ENCODE assay signal across 9 mouse cellular contexts in genomic region chr3:131137119-131137781, GRCm38 (mm10). TPM values are rescaled to one million over a fixed set of nuclear protein-coding genes. Genes with fewer than 3 reads are reported as not detected.
DNase-seq lines count a peak whose midpoint lies in the region; ATAC-seq and TF ChIP-seq lines count a peak whose summit lies in the region.
"Had no signal": no experiment of that assay in that cellular context is flagged by ENCODE, and none has a peak within 500 bp of the region (broad histone marks: within the 10 kb centered on the region; RNA-seq: fewer than 3 reads in every experiment).

No protein-coding gene starts in this region.

- H3K4me3 ChIP-seq in kidney, postnatal 0 days (replicated peaks; ENCODE audit: low read depth, low read length): no peak overlapping the region
- no peak overlapping the region for H3K4me3 ChIP-seq in embryonic facial prominence, embryonic 11.5 days (ENCODE audit: low read depth, low read length)
- H3K4me3 ChIP-seq in hindbrain, postnatal 0 days (ENCODE audit: low read length): peak overlapping the region; percentile 10; the same call in 1 of the 2 replicates
- H3K4me3 ChIP-seq in neural tube, embryonic 13.5 days: no peak overlapping the region
- H3K4me3 ChIP-seq in liver, embryonic 11.5 days (ENCODE audit: low read depth, low read length): no peak overlapping the region
- H3K4me3 ChIP-seq: stomach, embryonic 15.5 days had no signal

- H3K27ac ChIP-seq in kidney, postnatal 0 days: no peak overlapping the region
- H3K27ac ChIP-seq in embryonic facial prominence, embryonic 11.5 days (replicated peaks; ENCODE audit: low read depth, low read length): 0 out of 2 replicates have a peak overlapping the region, but pooled peaks have one; percentile 31
- no peak overlapping the region for H3K27ac ChIP-seq in hindbrain, postnatal 0 days
- H3K27ac ChIP-seq in neural tube, embryonic 13.5 days (replicated peaks): no peak overlapping the region
- H3K27ac ChIP-seq in liver, embryonic 11.5 days (ENCODE audit: low read depth, low read length): no peak overlapping the region
- H3K27ac ChIP-seq: stomach, embryonic 15.5 days had no signal

- 38% methylated on average over 18 of the region's 18 CpGs for WGBS in kidney, postnatal 0 days
- 28% methylated on average over 18 of the region's 18 CpGs for WGBS in embryonic facial prominence, embryonic 11.5 days
- 17% methylated on average over 18 of the region's 18 CpGs for WGBS in hindbrain, postnatal 0 days
- 18% methylated on average over 18 of the region's 18 CpGs for WGBS in neural tube, embryonic 13.5 days
- WGBS in liver, embryonic 11.5 days: 72% methylated on average over 18 of the region's 18 CpGs

- DNase-seq in kidney, postnatal 0 days (ENCODE audit: low spot score): peak; percentile 25
- DNase-seq in kidney, adult 18-20 months: no peak
- DNase-seq in embryonic facial prominence, embryonic 11.5 days (ENCODE audit: low spot score): peak; percentile 84
- DNase-seq in hindbrain, postnatal 0 days (ENCODE audit: low spot score): peak; percentile 57
- no peak for DNase-seq in liver, embryonic 11.5 days (ENCODE audit: low spot score)
- no peak for DNase-seq in lung, postnatal 4 days

- no peaks in the 10 kb centered on the region for H3K9me3 ChIP-seq in kidney, postnatal 0 days (replicated peaks; ENCODE audit: low read length)
- no peaks in the 10 kb centered on the region for H3K9me3 ChIP-seq in embryonic facial prominence, embryonic 11.5 days (replicated peaks; ENCODE audit: control insufficient read depth, low read length)
- no peaks in the 10 kb centered on the region for H3K9me3 ChIP-seq in hindbrain, postnatal 0 days (ENCODE audit: low read length)
- H3K9me3 ChIP-seq in neural tube, embryonic 13.5 days: no peaks in the 10 kb centered on the region
- no peaks in the 10 kb centered on the region for H3K9me3 ChIP-seq in liver, embryonic 11.5 days (ENCODE audit: control insufficient read depth, low read length)
- H3K9me3 ChIP-seq: stomach, embryonic 15.5 days had no signal

- no peak for ATAC-seq in kidney, postnatal 0 days (replicated peaks; ENCODE audit: low FRiP score, low read depth)
- peak; percentile 74; the same call in 1 of the 2 replicates for ATAC-seq in embryonic facial prominence, embryonic 11.5 days (replicated peaks; ENCODE audit: insufficient number of reproducible peaks, low FRiP score, low TSS enrichment, low read depth)
- 0 out of 2 replicates have a peak, but pooled peaks have one; percentile 34 for ATAC-seq in hindbrain, postnatal 0 days
- no peak for ATAC-seq in neural tube, embryonic 13.5 days (ENCODE audit: low read depth)
- ATAC-seq in liver, embryonic 11.5 days (replicated peaks; ENCODE audit: low FRiP score): no peak
- no peak for ATAC-seq in megakaryocyte progenitor cell, adult 5-6 weeks (replicated peaks; ENCODE audit: poor library complexity)

- no peak for TF ChIP-seq CTCF in kidney, postnatal 0 days (IDR thresholded peaks at IDR 0.05; ENCODE audit: low read depth)
- no peak for TF ChIP-seq CTCF in hindbrain, postnatal 0 days (IDR thresholded peaks at IDR 0.05; ENCODE audit: low read depth)

- no peak overlapping the region for H3K9ac ChIP-seq in kidney, postnatal 0 days (ENCODE audit: low read depth, low read length)
- no peak overlapping the region for H3K9ac ChIP-seq in embryonic facial prominence, embryonic 11.5 days (replicated peaks; ENCODE audit: low read length)
- 0 out of 2 replicates have a peak overlapping the region, but pooled peaks have one; percentile 5 for H3K9ac ChIP-seq in hindbrain, postnatal 0 days (replicated peaks; ENCODE audit: low read length)
- no peak overlapping the region for H3K9ac ChIP-seq in neural tube, embryonic 13.5 days
- H3K9ac ChIP-seq in liver, embryonic 11.5 days (ENCODE audit: low read depth, low read length): no peak overlapping the region
- H3K9ac ChIP-seq: stomach, embryonic 15.5 days had no signal

- H3K4me2 ChIP-seq in kidney, postnatal 0 days (ENCODE audit: low read length): no peak overlapping the region
- no peak overlapping the region for H3K4me2 ChIP-seq in embryonic facial prominence, embryonic 11.5 days (ENCODE audit: low read depth, low read length)
- H3K4me2 ChIP-seq in hindbrain, postnatal 0 days (ENCODE audit: low read depth, low read length): peak overlapping the region; percentile 45
- peak overlapping the region; percentile 39 for H3K4me2 ChIP-seq in neural tube, embryonic 13.5 days
- no peak overlapping the region for H3K4me2 ChIP-seq in liver, embryonic 11.5 days
- H3K4me2 ChIP-seq: stomach, embryonic 15.5 days had no signal

- no peaks in the 10 kb centered on the region for H3K27me3 ChIP-seq in kidney, postnatal 0 days (ENCODE audit: insufficient read depth, low read length)
- H3K27me3 ChIP-seq in embryonic facial prominence, embryonic 11.5 days (ENCODE audit: control insufficient read depth, insufficient read depth, low read length): no peaks in the 10 kb centered on the region
- no peaks in the 10 kb centered on the region for H3K27me3 ChIP-seq in hindbrain, postnatal 0 days (ENCODE audit: insufficient read depth, low read length)
- peaks cover 31% of the 10 kb centered on the region for H3K27me3 ChIP-seq in neural tube, embryonic 13.5 days
- H3K27me3 ChIP-seq in liver, embryonic 11.5 days (replicated peaks; ENCODE audit: control insufficient read depth, insufficient read depth, low read length): no peaks in the 10 kb centered on the region
- H3K27me3 ChIP-seq: stomach, embryonic 15.5 days had no signal

- H3K4me1 ChIP-seq in kidney, postnatal 0 days (replicated peaks; ENCODE audit: insufficient read depth, low read length): no peaks in the 10 kb centered on the region; the same call in 1 of the 2 replicates
- peaks cover 3% of the 10 kb centered on the region; the same call in 1 of the 2 replicates for H3K4me1 ChIP-seq in embryonic facial prominence, embryonic 11.5 days (ENCODE audit: control insufficient read depth, insufficient read depth, low read length)
- peaks cover 10% of the 10 kb centered on the region for H3K4me1 ChIP-seq in hindbrain, postnatal 0 days (ENCODE audit: insufficient read depth, low read length)
- peaks cover 55% of the 10 kb centered on the region for H3K4me1 ChIP-seq in neural tube, embryonic 13.5 days (replicated peaks)
- H3K4me1 ChIP-seq in liver, embryonic 11.5 days (replicated peaks; ENCODE audit: control insufficient read depth, insufficient read depth, low read length): no peaks in the 10 kb centered on the region; the same call in 1 of the 2 replicates

- no peaks in the 10 kb centered on the region for H3K36me3 ChIP-seq in kidney, postnatal 0 days (ENCODE audit: insufficient read depth, low read length)
- H3K36me3 ChIP-seq in embryonic facial prominence, embryonic 11.5 days (replicated peaks; ENCODE audit: control insufficient read depth, insufficient read depth, low read depth, low read length): no peaks in the 10 kb centered on the region
- no peaks in the 10 kb centered on the region for H3K36me3 ChIP-seq in hindbrain, postnatal 0 days (ENCODE audit: insufficient read depth, low read length)
- H3K36me3 ChIP-seq in neural tube, embryonic 13.5 days: no peaks in the 10 kb centered on the region
- no peaks in the 10 kb centered on the region for H3K36me3 ChIP-seq in liver, embryonic 11.5 days (ENCODE audit: control insufficient read depth, insufficient read depth, low read length)
- H3K36me3 ChIP-seq: stomach, embryonic 15.5 days had no signal

RNA-seq across cellular contexts. Expression of gene Lef1, which starts 27.0 kb away (rescaled TPM):
- polyA plus RNA-seq in kidney, postnatal 0 days (2015; fragmentation: Nextera tagmentation; extraction: Ambion mirVana): 16.2 and 17.8 TPM in 2 replicates
- 73.9 and 87.2 TPM in 2 replicates for polyA plus RNA-seq in embryonic facial prominence, embryonic 11.5 days (2014; fragmentation: Nextera tagmentation; extraction: Ambion mirVana)
- 5.6 and 7.2 TPM in 2 replicates for total RNA-seq in hindbrain, postnatal 0 days (2014; rRNA removed)
- 6.4 and 7.2 TPM in 2 replicates for polyA plus RNA-seq in hindbrain, postnatal 0 days (2015; fragmentation: Nextera tagmentation; extraction: Ambion mirVana)
- 7.7 and 12.3 TPM in 2 replicates for polyA plus RNA-seq in neural tube, embryonic 13.5 days (2015; fragmentation: Nextera tagmentation; extraction: Ambion mirVana)
- 4.0 and 5.0 TPM in 2 replicates for polyA plus RNA-seq in liver, embryonic 11.5 days (2014; fragmentation: Nextera tagmentation; extraction: Ambion mirVana)
- 0.64 TPM in 1 of 2 replicates, not detected in the other for total RNA-seq in megakaryocyte progenitor cell, adult 5-6 weeks (2015)
- 0.37 TPM in 1 of 2 replicates, not detected in the other for total RNA-seq in megakaryocyte progenitor cell, adult 5-6 weeks (2017)

Comparison
In these comparisons a context has a peak if more than half of its experiments do, and no peak if none do; other contexts are left out.
1. DNase-seq: peak in kidney, postnatal 0 days (single experiment), embryonic facial prominence, embryonic 11.5 days (single experiment) and hindbrain, postnatal 0 days (single experiment); none in kidney, adult 18-20 months (single experiment), liver, embryonic 11.5 days (single experiment) and lung, postnatal 4 days (0 of 2).
2. ATAC-seq: peak in embryonic facial prominence, embryonic 11.5 days (single experiment) and hindbrain, postnatal 0 days (single experiment); none in kidney, postnatal 0 days (single experiment), neural tube, embryonic 13.5 days (single experiment), liver, embryonic 11.5 days (single experiment) and megakaryocyte progenitor cell, adult 5-6 weeks (single experiment).
3. H3K4me2 ChIP-seq: peak in hindbrain, postnatal 0 days (single experiment) and neural tube, embryonic 13.5 days (single experiment); none in kidney, postnatal 0 days (single experiment), embryonic facial prominence, embryonic 11.5 days (single experiment) and liver, embryonic 11.5 days (single experiment).